Mouse (Mus musculus): Measurements from ENCODE around the gene Tex21.
A peak's percentile ranks its signal among the peaks of the same experiment; 100 is the strongest.

Gene Tex21

GRCm38 (mm10) chr12:76246646-76247045 lies at the start of gene Tex21:
TSS of gene Tex21 (minus strand) at chr12:76246746.
- DNase-seq: no peak

- peak; percentile 54 for DNase-seq
Observed at GRCm38 (mm10) chr12:76293192-76293591, 46.6 kb upstream of the Tex21 start.

GRCm38 (mm10) chr12:76290271-76290670 lies 43.7 kb upstream of the Tex21 start:
- peak; percentile 40 for DNase-seq

GRCm38 (mm10) chr12:76289428-76289827 lies 42.9 kb upstream of the Tex21 start:
- DNase-seq: no peak

- no peak for DNase-seq
Observed at GRCm38 (mm10) chr12:76288494-76288893, 41.9 kb upstream of the Tex21 start.

GRCm38 (mm10) chr12:76287986-76288385 lies 41.4 kb upstream of the Tex21 start:
- no peak for DNase-seq

- no peak for DNase-seq
Observed at GRCm38 (mm10) chr12:76285418-76285817, 38.9 kb upstream of the Tex21 start.

- DNase-seq: no peak
Observed at GRCm38 (mm10) chr12:76282532-76283173, 36.1 kb upstream of the Tex21 start.

- no peak for DNase-seq
Observed at GRCm38 (mm10) chr12:76282132-76282531, 35.6 kb upstream of the Tex21 start.

GRCm38 (mm10) chr12:76281111-76281660 lies 34.6 kb upstream of the Tex21 start:
- no peak for DNase-seq

GRCm38 (mm10) chr12:76280556-76280955 lies 34.0 kb upstream of the Tex21 start:
- DNase-seq: no peak

GRCm38 (mm10) chr12:76278209-76278608 lies 31.7 kb upstream of the Tex21 start:
- DNase-seq: no peak

GRCm38 (mm10) chr12:76272610-76273524 lies 26.3 kb upstream of the Tex21 start:
- DNase-seq: no peak

- DNase-seq: no peak
Observed at GRCm38 (mm10) chr12:76271516-76271915, 25.0 kb upstream of the Tex21 start.

- no peak for DNase-seq
Observed at GRCm38 (mm10) chr12:76269196-76269595, 22.6 kb upstream of the Tex21 start.

- no peak for DNase-seq
Observed at GRCm38 (mm10) chr12:76268686-76269085, 22.1 kb upstream of the Tex21 start.

GRCm38 (mm10) chr12:76266875-76267274 lies 20.3 kb upstream of the Tex21 start:
- DNase-seq: peak; percentile 33

- no peak for DNase-seq
Observed at GRCm38 (mm10) chr12:76265001-76265400, 18.5 kb upstream of the Tex21 start.

GRCm38 (mm10) chr12:76264325-76264965 lies 17.9 kb upstream of the Tex21 start:
- no peak for DNase-seq

- no peak for DNase-seq
Observed at GRCm38 (mm10) chr12:76263876-76264275, 17.3 kb upstream of the Tex21 start.

- no peak for DNase-seq
Observed at GRCm38 (mm10) chr12:76262918-76263317, 16.4 kb upstream of the Tex21 start.

GRCm38 (mm10) chr12:76261556-76261955 lies 15.0 kb upstream of the Tex21 start:
- no peak for DNase-seq

- DNase-seq: no peak
Observed at GRCm38 (mm10) chr12:76260673-76261072, 14.1 kb upstream of the Tex21 start.
